In genomic region chrX:74481349-74481885, GRCm38 (mm10) we compare ENCODE assay signal across 22 mouse cellular contexts. TPM values are rescaled to one million over a fixed set of nuclear protein-coding genes. Genes with fewer than 3 reads are reported as not detected.
"Had no signal": no experiment of that assay in that cellular context is flagged by ENCODE, and none has a peak within 500 bp of the region (broad histone marks: within the 10 kb centered on the region; RNA-seq: fewer than 3 reads in every experiment).

Gene Gm6880 (minus strand): TSS chrX:74481399.

RNA-seq across cellular contexts. Expression of gene Gm6880, which starts in this region (rescaled TPM):
- polyA plus RNA-seq: limb, embryonic 10.5 days; liver, adult 2 months; liver, embryonic 11.5 days; liver, embryonic 12.5 days; liver, embryonic 13.5 days; liver, embryonic 14.5 days; liver, embryonic 15.5 days; liver, embryonic 16.5 days; liver, postnatal 0 days; lung, adult 2 months; lung, embryonic 14.5 days; lung, embryonic 15.5 days; lung, embryonic 16.5 days; lung, postnatal 0 days; macrophage; midbrain, embryonic 10.5 days; midbrain, embryonic 12.5 days; midbrain, embryonic 15.5 days; midbrain, embryonic 16.5 days; midbrain, postnatal 0 days; myocyte; neural tube, embryonic 11.5 days had no signal
